Mouse (Mus musculus): ENCODE measurements around the gene Ifit3. TPM values are rescaled to one million over a fixed set of nuclear protein-coding genes. Genes with fewer than 3 reads are reported as not detected.

Gene Ifit3
- total RNA-seq (2023): 10 to 100 TPM in 1 of 2 experiments, 1 to 10 TPM in 1; 9.3 to 14.8 TPM

DNA sequence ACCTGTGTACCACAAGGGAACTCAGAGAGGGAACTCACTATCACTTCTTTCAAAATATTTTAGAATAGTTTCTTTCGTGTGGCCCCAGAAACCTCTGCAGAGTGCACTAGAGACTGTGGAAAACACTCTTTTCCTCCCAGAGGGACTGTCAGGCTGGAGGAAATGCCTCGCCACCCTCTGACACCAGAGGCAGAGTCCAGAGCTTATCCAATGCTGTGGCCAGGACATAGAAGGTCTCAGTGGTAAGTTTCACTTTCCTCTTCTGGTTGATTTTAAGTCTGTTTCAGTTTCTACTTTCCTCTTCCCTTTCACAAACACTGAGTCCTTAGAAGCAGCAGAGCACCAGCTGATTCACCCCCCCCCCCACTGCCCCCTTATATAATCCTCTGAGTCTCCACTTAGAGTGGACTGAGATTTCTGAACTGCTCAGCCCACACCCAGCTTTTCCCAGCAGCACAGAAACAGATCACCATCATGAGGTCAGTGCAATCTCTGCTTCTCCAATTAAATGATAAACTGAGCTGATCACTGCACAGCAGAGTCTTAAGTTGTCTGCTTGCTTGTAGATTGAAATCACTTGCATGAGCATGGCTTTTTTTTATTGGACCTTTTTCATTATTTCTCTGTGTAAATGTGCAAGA lies at the start of gene Ifit3:
Gene Ifit3, plus strand, starts transcription at position 406 of the 641 bp plus-strand sequence.

DNA sequence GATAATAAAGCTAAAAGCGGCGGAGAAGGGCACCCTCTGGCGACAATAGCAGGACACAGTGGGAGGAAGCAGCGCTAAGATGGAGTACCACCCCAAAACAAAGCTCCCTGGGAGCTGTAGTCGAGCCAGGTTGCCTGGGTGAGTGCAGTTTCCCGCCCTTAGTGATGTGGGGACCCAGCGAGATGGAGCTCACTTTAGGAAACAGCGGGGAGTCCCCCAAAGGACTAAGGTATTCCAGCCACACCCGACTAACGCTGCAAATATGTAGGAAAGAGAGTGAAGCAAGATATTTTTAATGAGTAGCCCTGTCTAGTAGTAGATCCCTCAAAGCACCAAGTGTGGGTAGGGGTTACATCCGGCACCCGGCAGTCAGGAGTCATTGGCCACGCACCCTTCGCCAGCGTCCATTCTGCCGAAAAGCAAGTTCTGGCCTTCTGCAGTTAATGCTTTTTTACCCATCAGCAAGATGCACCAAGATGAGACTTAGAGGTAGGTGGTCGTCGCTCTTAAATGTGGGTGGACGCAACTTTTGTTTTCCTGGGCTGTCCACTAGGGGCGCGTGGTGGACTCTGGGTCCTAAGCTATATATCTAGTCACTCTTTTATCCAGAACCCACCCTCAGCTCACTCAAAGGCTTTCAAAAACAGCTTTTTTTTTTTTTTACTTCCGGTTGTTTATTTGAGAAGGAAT lies 32.7 kb upstream of the Ifit3 start, which contains the start of gene Ifit2:
Gene Ifit2, plus strand, starts transcription at position 161 of the 690 bp plus-strand sequence.

DNA sequence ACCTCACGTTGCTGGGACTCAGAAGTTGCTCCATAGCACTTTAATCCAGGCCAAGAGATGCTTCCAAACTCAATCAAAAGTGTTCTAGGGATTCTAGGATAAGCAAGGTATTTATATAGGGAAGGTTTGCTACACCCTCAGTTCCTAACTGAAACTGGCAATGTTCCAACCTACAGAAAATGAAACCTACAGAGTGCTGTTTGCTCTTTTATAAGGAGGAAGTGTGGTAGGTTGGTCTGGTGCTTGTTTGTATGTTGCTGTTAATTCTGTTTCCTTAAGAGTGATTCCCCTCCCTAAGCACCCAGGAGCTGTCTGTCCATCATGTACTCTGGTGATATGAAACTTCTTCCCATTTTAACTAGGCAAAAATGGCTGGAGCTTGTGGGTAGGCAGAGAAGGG lies 18.6 kb downstream of the Ifit3 start, which contains the start of gene Ifit1bl1:
Gene Ifit1bl1, minus strand, starts transcription at position 69 of the 400 bp plus-strand sequence.

DNA sequence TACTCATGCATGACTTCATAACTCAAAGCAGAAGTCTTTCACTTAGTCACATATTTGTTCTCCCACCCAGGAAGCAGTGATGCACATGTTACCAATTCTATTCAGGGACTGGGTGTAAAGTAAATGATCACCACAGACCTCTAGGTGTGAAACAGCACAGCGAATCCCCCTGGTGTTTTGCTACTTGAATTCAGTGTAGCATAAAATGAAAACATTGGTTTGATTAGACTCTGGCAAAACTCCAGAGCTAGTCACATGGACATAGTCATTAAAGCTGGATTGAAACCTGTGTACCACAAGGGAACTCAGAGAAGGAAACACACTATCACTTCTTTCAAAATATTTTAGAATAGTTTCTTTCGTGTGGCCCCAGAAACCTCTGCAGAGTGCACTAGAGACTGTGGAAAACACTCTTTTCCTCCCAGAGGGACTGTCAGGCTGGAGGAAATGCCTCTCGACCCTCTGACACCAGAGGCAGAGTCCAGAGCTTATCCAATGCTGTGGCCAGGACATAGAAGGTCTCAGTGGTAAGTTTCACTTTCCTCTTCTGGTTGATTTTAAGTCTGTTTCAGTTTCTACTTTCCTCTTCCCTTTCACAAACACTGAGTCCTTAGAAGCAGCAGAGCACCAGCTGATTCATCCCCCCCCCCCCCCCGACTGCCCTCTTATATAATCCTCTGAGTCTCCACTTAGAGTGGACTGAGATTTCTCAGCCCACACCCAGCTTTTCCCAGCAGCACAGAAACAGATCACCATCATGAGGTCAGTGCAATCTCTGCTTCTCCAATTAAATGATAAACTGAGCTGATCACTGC lies 24.1 kb downstream of the Ifit3 start, which contains the start of gene Ifit3b:
Gene Ifit3b, plus strand, starts transcription at position 734 of the 815 bp plus-strand sequence.

Other genes starting within 250 kb of the Ifit3 start
- gene Ch25h, start 108.4 kb upstream of the Ifit3 start, total RNA-seq (2023): not detected
- gene Lipa, start 56.1 kb upstream of the Ifit3 start, total RNA-seq (2023): 10 to 100 TPM; 59.9 to 67.6 TPM
- 1 to 10 TPM; 6.0 to 7.5 TPM for gene Ifit2, start 32.8 kb upstream of the Ifit3 start, total RNA-seq (2023)
- gene Ifit1bl1, start 18.4 kb downstream of the Ifit3 start, total RNA-seq (2023): 1 to 10 TPM in 1 of 2 experiments, under 1 TPM in 1; 0.77 to 1.2 TPM
- 1 to 10 TPM; 4.0 to 5.3 TPM for gene Ifit3b, start 24.4 kb downstream of the Ifit3 start, total RNA-seq (2023)
- 10 to 100 TPM; 13.5 to 17.4 TPM for gene Ifit1bl2, start 57.2 kb downstream of the Ifit3 start, total RNA-seq (2023)
- gene Ifit1, start 57.3 kb downstream of the Ifit3 start, total RNA-seq (2023): 1 to 10 TPM; 2.9 to 6.8 TPM
- not detected for gene Slc16a12, start 163.8 kb downstream of the Ifit3 start, total RNA-seq (2023)